Comparison of ENCODE assay signal across 8 mouse cellular contexts in the genomic region with DNA sequence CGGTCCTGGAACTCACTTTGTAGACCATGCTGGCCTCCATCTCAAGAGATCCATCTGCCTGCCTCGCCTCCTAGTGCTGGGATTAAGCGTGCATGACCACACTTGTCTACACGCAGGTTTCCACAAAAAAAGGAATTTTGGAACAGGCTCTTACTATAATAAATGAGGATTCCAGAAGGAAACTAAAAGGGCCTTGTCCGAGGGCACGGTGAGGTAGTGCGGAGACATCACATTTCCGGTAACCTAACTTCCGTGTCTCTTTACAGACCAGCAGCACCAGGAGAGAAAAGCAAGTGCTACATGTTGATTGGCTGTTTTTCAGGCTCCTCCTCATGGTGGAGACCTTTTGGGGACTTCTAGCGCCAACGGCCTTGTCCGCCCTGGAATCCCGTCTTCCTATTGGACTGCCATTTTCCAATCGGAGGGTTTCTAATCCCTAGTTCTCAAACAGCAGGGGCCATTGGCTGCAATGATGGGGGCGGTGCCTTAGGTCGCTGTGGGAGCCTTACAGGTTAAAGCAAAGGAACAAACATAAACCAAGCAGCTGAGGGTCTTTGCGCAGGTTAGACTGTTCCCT. TPM values are rescaled to one million over a fixed set of nuclear protein-coding genes. Genes with fewer than 3 reads are reported as not detected.
DNase-seq lines count a peak whose midpoint lies in the region; ATAC-seq lines count a peak whose summit lies in the region.

A gene (plus strand): TSS at position 446 of the 577 bp plus-strand sequence.

- peak within 1 kb of the TSS; percentile 93 for H3K9ac ChIP-seq in hindbrain, embryonic 13.5 days

- H3K27ac ChIP-seq in hindbrain, embryonic 13.5 days = peak within 1 kb of the TSS; percentile 87

- peak within 1 kb of the TSS; percentile 86 for H3K4me3 ChIP-seq in hindbrain, embryonic 13.5 days

- ATAC-seq in hindbrain, embryonic 13.5 days (ENCODE audit: low FRiP score) = peak; percentile 99

- WGBS in hindbrain, embryonic 13.5 days = 1% methylated on average over 17 of the region's 17 CpGs

- peak; percentile 100 for DNase-seq in R1 (ENCODE audit: low read depth, low spot score)
- peak; percentile 90 to 91 for DNase-seq in cerebellum, postnatal 14 days
- peak; percentile 88 to 95 for DNase-seq in frontal cortex, postnatal 14 days (ENCODE audit: low spot score in 2 of 2)
- DNase-seq in layer of hippocampus, postnatal 25 days (ENCODE audit: extremely low spot score in 1 of 2, low spot score in 1 of 2) = peak; percentile 57 to 67
- peak; percentile 99 for DNase-seq in lung, postnatal 25 days (ENCODE audit: low spot score)
- DNase-seq in retina, embryonic 14.5 days (ENCODE audit: low spot score) = peak; percentile 97
- DNase-seq in thymus, postnatal 4 days = peak; percentile 84

- H3K27me3 ChIP-seq in hindbrain, embryonic 13.5 days = no peaks in the 10 kb centered on the region

- peaks cover 33% of the 10 kb centered on the region for H3K4me1 ChIP-seq in hindbrain, embryonic 13.5 days (replicated peaks)

- no peaks in the 10 kb centered on the region for H3K9me3 ChIP-seq in hindbrain, embryonic 13.5 days

- H3K36me3 ChIP-seq in hindbrain, embryonic 13.5 days = peaks cover 24% of the 10 kb centered on the region

- peak within 1 kb of the TSS; percentile 96 for H3K4me2 ChIP-seq in hindbrain, embryonic 13.5 days

RNA-seq across cellular contexts. Expression of the gene that starts here (rescaled TPM):
- polyA plus RNA-seq in hindbrain, embryonic 13.5 days (2015; fragmentation: Nextera tagmentation; extraction: Ambion mirVana) = 55.1 and 60.5 TPM in 2 replicates
- 10 to 100 TPM; 77.2 to 82.3 TPM for total RNA-seq in layer of hippocampus, postnatal 25 days (2021)

Comparison
In these comparisons a context has a peak if more than half of its experiments do, and no peak if none do; other contexts are left out.
1. Peak in every context shown above with its lines: DNase-seq, ATAC-seq, H3K4me3 ChIP-seq and H3K27ac ChIP-seq.